Mouse (Mus musculus) erythroblast, embryonic 14.5 days (primary cell): ENCODE measurements around the gene Foxg1. TPM values are rescaled to one million over a fixed set of nuclear protein-coding genes. Genes with fewer than 3 reads are reported as not detected.

Source experiments
- H3K27me3 ChIP-seq: 2 replicates; pipeline ENCODE4 v1.6.1; 2012; ENCODE audit warnings: inconsistent platforms; ENCODE audit not compliant: control insufficient read depth
- H3K36me3 ChIP-seq: 2 replicates; pipeline ENCODE4 v1.6.1; 2012; ENCODE audit warnings: mild to moderate bottlenecking, inconsistent platforms; ENCODE audit not compliant: control insufficient read depth
- H3K4me1 ChIP-seq: 2 replicates; pipeline ENCODE4 v1.6.1; 2012; ENCODE audit warnings: inconsistent platforms; ENCODE audit not compliant: control insufficient read depth
- H3K4me3 ChIP-seq: replicated peaks from 2 replicates; pipeline ENCODE3; 2012; ENCODE audit warnings: moderate library complexity, mild to moderate bottlenecking, inconsistent platforms
- H3K9me3 ChIP-seq: 2 replicates; pipeline ENCODE4 v1.6.1; 2012; ENCODE audit warnings: low read length, inconsistent platforms, mixed read lengths; ENCODE audit not compliant: control insufficient read depth
- GATA1 ChIP-seq: IDR thresholded peaks from 2 replicates; pipeline ENCODE4 v1.6.1; 2012; ENCODE audit warnings: low read length, inconsistent platforms, mixed read lengths
- TAL1 ChIP-seq: IDR thresholded peaks from 3 replicates; pipeline ENCODE4 v1.6.1; 2012; ENCODE audit warnings: low read length, inconsistent platforms, mixed read lengths
- polyA plus RNA-seq: library from polyadenylated mRNA; stranded (reverse); fragments of >175 nt; gene quantifications from 2 replicates; pipeline ENCODE4 v1.2.3, GENCODE M21; 2012

The Foxg1 gene
- polyA plus RNA-seq, 1 experiment, result 0.01 TPM

- no peaks in the 10 kb centered on the region for H3K36me3 ChIP-seq
- H3K9me3 ChIP-seq, result no peaks in the 10 kb centered on the region
- TF ChIP-seq TAL1 (no peak), GATA1 (no peak)
- no peak overlapping the region for H3K4me3 ChIP-seq
- no peaks in the 10 kb centered on the region for H3K4me1 ChIP-seq
- H3K27me3 ChIP-seq, result peaks cover 100% of the 10 kb centered on the region
These were observed 5.0 kb upstream of the Foxg1 start for GRCm38 (mm10) chr12:49377281-49377970.

- TF ChIP-seq TAL1, result no peak
- no peak for TF ChIP-seq GATA1
- Histone ChIP-seq H3K4me1 (no peaks in the 10 kb centered on the region), H3K4me3 (no peak overlapping the region), H3K27me3 (peaks cover 100% of the 10 kb centered on the region), H3K36me3 (no peaks in the 10 kb centered on the region), H3K9me3 (no peaks in the 10 kb centered on the region)
These were observed 3.5 kb upstream of the Foxg1 start for GRCm38 (mm10) chr12:49378920-49379319.

- Histone ChIP-seq H3K4me3 (no peak overlapping the region), H3K36me3 (no peaks in the 10 kb centered on the region), H3K27me3 (peaks cover 100% of the 10 kb centered on the region), H3K9me3 (no peaks in the 10 kb centered on the region; the same call in 1 of the 2 replicates), H3K4me1 (no peaks in the 10 kb centered on the region)
- TF ChIP-seq TAL1, result no peak
- TF ChIP-seq GATA1, result no peak
These were observed 3.0 kb upstream of the Foxg1 start for GRCm38 (mm10) chr12:49379446-49379845.

GRCm38 (mm10) chr12:49380442-49380841 is 2.0 kb upstream of the Foxg1 start:
- H3K27me3 ChIP-seq, result peaks cover 100% of the 10 kb centered on the region
- no peak overlapping the region for H3K4me3 ChIP-seq
- H3K4me1 ChIP-seq, result no peaks in the 10 kb centered on the region
- TF ChIP-seq GATA1 (no peak), TAL1 (no peak)
- H3K9me3 ChIP-seq, result peaks cover 6% of the 10 kb centered on the region
- H3K36me3 ChIP-seq, result no peaks in the 10 kb centered on the region

GRCm38 (mm10) chr12:49381031-49381525 is 1.4 kb upstream of the Foxg1 start:
- no peaks in the 10 kb centered on the region for H3K36me3 ChIP-seq
- H3K27me3 ChIP-seq, result peaks cover 100% of the 10 kb centered on the region
- peaks cover 8% of the 10 kb centered on the region for H3K9me3 ChIP-seq
- no peaks in the 10 kb centered on the region for H3K4me1 ChIP-seq
- no peak for TF ChIP-seq TAL1
- no peak for TF ChIP-seq GATA1
- H3K4me3 ChIP-seq, result no peak overlapping the region

- Histone ChIP-seq H3K4me1 (no peaks in the 10 kb centered on the region), H3K27me3 (peaks cover 100% of the 10 kb centered on the region), H3K9me3 (peaks cover 8% of the 10 kb centered on the region), H3K4me3 (no peak overlapping the region), H3K36me3 (no peaks in the 10 kb centered on the region)
- TF ChIP-seq TAL1 (no peak), GATA1 (no peak)
These were observed 617 bp upstream of the Foxg1 start for GRCm38 (mm10) chr12:49381721-49382365.

- Histone ChIP-seq H3K9me3 (peaks cover 8% of the 10 kb centered on the region), H3K27me3 (peaks cover 91% of the 10 kb centered on the region), H3K4me3 (no peak overlapping the region), H3K4me1 (no peaks in the 10 kb centered on the region), H3K36me3 (no peaks in the 10 kb centered on the region)
- TF ChIP-seq TAL1, result no peak
- no peak for TF ChIP-seq GATA1
These were observed 1.2 kb downstream of the Foxg1 start for GRCm38 (mm10) chr12:49383521-49384133.

- no peaks in the 10 kb centered on the region for H3K4me1 ChIP-seq
- H3K36me3 ChIP-seq, result no peaks in the 10 kb centered on the region
- peaks cover 8% of the 10 kb centered on the region for H3K9me3 ChIP-seq
- TF ChIP-seq TAL1 (no peak), GATA1 (no peak)
- H3K27me3 ChIP-seq, result peaks cover 89% of the 10 kb centered on the region
- no peak overlapping the region for H3K4me3 ChIP-seq
These were observed 1.9 kb downstream of the Foxg1 start for GRCm38 (mm10) chr12:49384295-49384875.

- peaks cover 88% of the 10 kb centered on the region for H3K27me3 ChIP-seq
- H3K4me3 ChIP-seq, result no peak within 1 kb of the TSS
These were observed 2.6 kb downstream of the Foxg1 start, which contains the start of gene Gm43517 for GRCm38 (mm10) chr12:49384876-49385630. Gm43517 (plus strand) TSS chr12:49385174.

More at GRCm38 (mm10) chr12:49384876-49385630, 2.6 kb downstream of the Foxg1 start, which contains the start of gene Gm43517:
- Histone ChIP-seq H3K36me3 (no peaks in the 10 kb centered on the region), H3K9me3 (peaks cover 8% of the 10 kb centered on the region), H3K4me1 (no peaks in the 10 kb centered on the region)
- no peak for TF ChIP-seq GATA1
- no peak for TF ChIP-seq TAL1
